In genomic region chr13:72894982-72895381, GRCm38 (mm10) we compare ENCODE assay signal across 27 mouse cellular contexts.
DNase-seq lines count a peak whose midpoint lies in the region; ATAC-seq and TF ChIP-seq lines count a peak whose summit lies in the region.
"Had no signal": no experiment of that assay in that cellular context is flagged by ENCODE, and none has a peak within 500 bp of the region (broad histone marks: within the 10 kb centered on the region; RNA-seq: fewer than 3 reads in every experiment).

No protein-coding gene starts in this region.

- TF ChIP-seq CTCF in gastrocnemius, adult 2 months (IDR thresholded peaks at IDR 0.05), result no peak

- DNase-seq in midbrain, embryonic 11.5 days (ENCODE audit: low spot score, missing footprints), result no peak
- peak; percentile 23 for DNase-seq in embryo, embryonic 11.5 days (ENCODE audit: low read depth, low spot score)
- DNase-seq in gastrocnemius, adult 2 months, result no peak
- DNase-seq: adrenal gland, adult 8-10 months; cerebellum, adult 11 months; cerebellum, postnatal 25 days; heart, postnatal 14 days; kidney, adult 2 months; kidney, postnatal 25 days; lung, adult 2 months; lung, postnatal 36 days; right cerebral cortex, postnatal 25 days; thymus, adult 18-20 months; thymus, postnatal 4 days had no signal

- peaks cover 20% of the 10 kb centered on the region; the same call in 1 of the 2 replicates for H3K4me1 ChIP-seq in midbrain, embryonic 13.5 days (replicated peaks)
- no peaks in the 10 kb centered on the region for H3K4me1 ChIP-seq in midbrain, embryonic 11.5 days (ENCODE audit: control insufficient read depth, insufficient read depth, low read length)
- no peaks in the 10 kb centered on the region; the same call in 1 of the 2 replicates for H3K4me1 ChIP-seq in hindbrain, embryonic 16.5 days (ENCODE audit: control insufficient read depth, insufficient read depth, low read depth, low read length)
- 0 out of 2 replicates have a peak, but pooled peaks cover 5% of the 10 kb centered on the region for H3K4me1 ChIP-seq in neural tube, embryonic 14.5 days (ENCODE audit: control insufficient read depth, insufficient read depth, low read length)
- H3K4me1 ChIP-seq: embryonic facial prominence, embryonic 12.5 days; heart, embryonic 10.5 days; limb, embryonic 10.5 days; stomach, embryonic 15.5 days had no signal

- H3K9me3 ChIP-seq in midbrain, embryonic 13.5 days, result no peaks in the 10 kb centered on the region
- no peaks in the 10 kb centered on the region for H3K9me3 ChIP-seq in midbrain, embryonic 11.5 days (ENCODE audit: control insufficient read depth, low read length)
- no peaks in the 10 kb centered on the region for H3K9me3 ChIP-seq in hindbrain, embryonic 16.5 days (ENCODE audit: control insufficient read depth, low read length)
- H3K9me3 ChIP-seq in neural tube, embryonic 14.5 days (ENCODE audit: control insufficient read depth, low read length), result no peaks in the 10 kb centered on the region
- H3K9me3 ChIP-seq: embryonic facial prominence, embryonic 12.5 days; heart, embryonic 10.5 days; limb, embryonic 10.5 days; midbrain, embryonic 12.5 days; stomach, embryonic 15.5 days had no signal

- WGBS in midbrain, embryonic 13.5 days, result 62% methylated on average over 11 of the region's 11 CpGs
- 82% methylated on average over 11 of the region's 11 CpGs for WGBS in midbrain, embryonic 11.5 days
- WGBS in hindbrain, embryonic 16.5 days, result 29% methylated on average over 11 of the region's 11 CpGs
- WGBS in neural tube, embryonic 14.5 days, result 17% methylated on average over 11 of the region's 11 CpGs

- H3K9ac ChIP-seq in midbrain, embryonic 13.5 days (replicated peaks), result no peak overlapping the region
- H3K9ac ChIP-seq in midbrain, embryonic 11.5 days (ENCODE audit: low read length), result no peak overlapping the region
- no peak overlapping the region for H3K9ac ChIP-seq in hindbrain, embryonic 16.5 days (ENCODE audit: low read depth, low read length)
- H3K9ac ChIP-seq in neural tube, embryonic 14.5 days (replicated peaks; ENCODE audit: low read depth, low read length), result no peak overlapping the region
- H3K9ac ChIP-seq: embryonic facial prominence, embryonic 12.5 days; midbrain, embryonic 12.5 days; stomach, embryonic 15.5 days had no signal

- 0 out of 2 replicates have a peak, but pooled peaks have one; percentile 11 for ATAC-seq in midbrain, embryonic 13.5 days
- no peak for ATAC-seq in midbrain, embryonic 11.5 days (ENCODE audit: low FRiP score)
- peak; percentile 74; the same call in 1 of the 2 replicates for ATAC-seq in hindbrain, embryonic 16.5 days
- peak; percentile 90 for ATAC-seq in neural tube, embryonic 14.5 days (ENCODE audit: low read depth)
- no peak for ATAC-seq in megakaryocyte-erythroid progenitor cell, adult 5-6 weeks (replicated peaks; ENCODE audit: low FRiP score, low TSS enrichment, poor library complexity, severe bottlenecking)
- ATAC-seq: forebrain, embryonic 14.5 days; inflammation-experienced regulatory T-cells, adult 6 months had no signal

- H3K4me3 ChIP-seq in midbrain, embryonic 13.5 days (replicated peaks), result no peak overlapping the region
- no peak overlapping the region for H3K4me3 ChIP-seq in midbrain, embryonic 11.5 days (ENCODE audit: low read depth, low read length)
- H3K4me3 ChIP-seq in hindbrain, embryonic 16.5 days (ENCODE audit: low read length), result no peak overlapping the region
- H3K4me3 ChIP-seq in neural tube, embryonic 14.5 days (ENCODE audit: low read depth, low read length), result no peak overlapping the region
- no peak overlapping the region for H3K4me3 ChIP-seq in gastrocnemius, adult 2 months
- H3K4me3 ChIP-seq: embryonic facial prominence, embryonic 12.5 days; erythroblast, embryonic 14.5 days; heart, embryonic 10.5 days; limb, embryonic 10.5 days; midbrain, embryonic 12.5 days; stomach, embryonic 15.5 days had no signal

- H3K36me3 ChIP-seq in midbrain, embryonic 13.5 days, result no peaks in the 10 kb centered on the region
- H3K36me3 ChIP-seq in midbrain, embryonic 11.5 days (ENCODE audit: control insufficient read depth, insufficient read depth, low read length), result no peaks in the 10 kb centered on the region
- no peaks in the 10 kb centered on the region for H3K36me3 ChIP-seq in hindbrain, embryonic 16.5 days (ENCODE audit: control insufficient read depth, insufficient read depth, low read length)
- H3K36me3 ChIP-seq in neural tube, embryonic 14.5 days (ENCODE audit: control insufficient read depth, insufficient read depth, low read length), result no peaks in the 10 kb centered on the region
- H3K36me3 ChIP-seq: embryonic facial prominence, embryonic 12.5 days; heart, embryonic 10.5 days; limb, embryonic 10.5 days; midbrain, embryonic 12.5 days; stomach, embryonic 15.5 days had no signal

- H3K4me2 ChIP-seq in midbrain, embryonic 13.5 days (replicated peaks), result no peak overlapping the region
- no peak overlapping the region for H3K4me2 ChIP-seq in midbrain, embryonic 11.5 days
- no peak overlapping the region for H3K4me2 ChIP-seq in hindbrain, embryonic 16.5 days (ENCODE audit: low read length)
- H3K4me2 ChIP-seq in neural tube, embryonic 14.5 days (ENCODE audit: low read depth, low read length), result no peak overlapping the region
- H3K4me2 ChIP-seq: embryonic facial prominence, embryonic 12.5 days; liver, embryonic 11.5 days; midbrain, embryonic 12.5 days; stomach, embryonic 15.5 days had no signal

- 0 out of 2 replicates have a peak, but pooled peaks cover 3% of the 10 kb centered on the region for H3K27me3 ChIP-seq in midbrain, embryonic 13.5 days
- H3K27me3 ChIP-seq in midbrain, embryonic 11.5 days (ENCODE audit: control insufficient read depth, insufficient read depth, low read length), result no peaks in the 10 kb centered on the region
- H3K27me3 ChIP-seq in hindbrain, embryonic 16.5 days (replicated peaks; ENCODE audit: control insufficient read depth, insufficient read depth, low read length), result 0 out of 2 replicates have a peak, but pooled peaks cover 2% of the 10 kb centered on the region
- peaks cover 7% of the 10 kb centered on the region for H3K27me3 ChIP-seq in neural tube, embryonic 14.5 days (ENCODE audit: control insufficient read depth, insufficient read depth, low read length)
- H3K27me3 ChIP-seq: embryonic facial prominence, embryonic 12.5 days had no signal

- no peak overlapping the region for H3K27ac ChIP-seq in midbrain, embryonic 13.5 days
- no peak overlapping the region for H3K27ac ChIP-seq in midbrain, embryonic 11.5 days (ENCODE audit: low read depth, low read length)
- no peak overlapping the region for H3K27ac ChIP-seq in hindbrain, embryonic 16.5 days (ENCODE audit: low read depth, low read length)
- no peak overlapping the region for H3K27ac ChIP-seq in neural tube, embryonic 14.5 days (ENCODE audit: low read depth, low read length)
- H3K27ac ChIP-seq in gastrocnemius, adult 2 months, result no peak overlapping the region
- H3K27ac ChIP-seq: embryonic facial prominence, embryonic 12.5 days; heart, embryonic 10.5 days; limb, embryonic 10.5 days; midbrain, embryonic 12.5 days; stomach, embryonic 15.5 days had no signal

- intact Hi-C loops in gastrocnemius, adult 2 months (cut with DNase I), result no loop called here

Comparison
In these comparisons a context has a peak if more than half of its experiments do, and no peak if none do; other contexts are left out.
1. ATAC-seq: peak in midbrain, embryonic 13.5 days (single experiment), hindbrain, embryonic 16.5 days (single experiment) and neural tube, embryonic 14.5 days (single experiment); none in midbrain, embryonic 11.5 days (single experiment) and megakaryocyte-erythroid progenitor cell, adult 5-6 weeks (single experiment).